8 mouse cellular contexts compared by ENCODE assay signal in genomic region chr19:4304251-4304821, GRCm38 (mm10). TPM values are rescaled to one million over a fixed set of nuclear protein-coding genes. Genes with fewer than 3 reads are reported as not detected.
DNase-seq lines count a peak whose midpoint lies in the region; ATAC-seq and TF ChIP-seq lines count a peak whose summit lies in the region.

No protein-coding gene starts in this region.

- peak overlapping the region; percentile 70 for H3K4me3 ChIP-seq in heart, embryonic 15.5 days
- H3K4me3 ChIP-seq in liver, embryonic 16.5 days (ENCODE audit: low read depth, low read length) = peak overlapping the region; percentile 92
- peak overlapping the region; percentile 6 for H3K4me3 ChIP-seq in olfactory bulb, adult 2 months (ENCODE audit: insufficient read depth, low read depth, low read length)

- TF ChIP-seq POLR2A in olfactory bulb, adult 2 months (IDR thresholded peaks at IDR 0.05; ENCODE audit: insufficient read depth, low read depth, low read length) = no peak

- DNase-seq in CD4-positive, CD25-positive, alpha-beta regulatory T cell, adult 2 months (ENCODE audit: low read depth, low spot score) = peak; percentile 63
- peak; percentile 19 for DNase-seq in T-cell, adult 2 months (ENCODE audit: low spot score)
- DNase-seq in ovary, postnatal 36 days (ENCODE audit: low spot score) = no peak
- DNase-seq in urinary bladder, adult 2 months (ENCODE audit: low spot score) = no peak

- H3K9me3 ChIP-seq in heart, embryonic 15.5 days (replicated peaks) = no peaks in the 10 kb centered on the region
- H3K9me3 ChIP-seq in liver, embryonic 16.5 days (replicated peaks; ENCODE audit: control insufficient read depth, low read length) = no peaks in the 10 kb centered on the region

- peak overlapping the region; percentile 83 for H3K4me2 ChIP-seq in heart, embryonic 15.5 days
- peak overlapping the region; percentile 87 for H3K4me2 ChIP-seq in liver, embryonic 16.5 days (ENCODE audit: low read depth, low read length)

- no peak for ATAC-seq in CD4-positive, CD25-positive, alpha-beta regulatory T cell, adult 4 months
- ATAC-seq in heart, embryonic 15.5 days (replicated peaks; ENCODE audit: insufficient number of reproducible peaks, insufficient read depth, low FRiP score, low read depth) = no peak
- ATAC-seq in liver, embryonic 16.5 days (ENCODE audit: low read depth) = no peak

- peaks cover 63% of the 10 kb centered on the region for H3K4me1 ChIP-seq in heart, embryonic 15.5 days (replicated peaks)
- peaks cover 50% of the 10 kb centered on the region for H3K4me1 ChIP-seq in liver, embryonic 16.5 days (ENCODE audit: control insufficient read depth, low read depth, low read length)
- H3K4me1 ChIP-seq in olfactory bulb, adult 2 months (ENCODE audit: control insufficient read depth, insufficient read depth, low read length) = peaks cover 53% of the 10 kb centered on the region

- H3K9ac ChIP-seq in heart, embryonic 15.5 days = peak overlapping the region; percentile 96; the same call in 1 of the 2 replicates
- H3K9ac ChIP-seq in liver, embryonic 16.5 days (ENCODE audit: low read depth, low read length) = peak overlapping the region; percentile 96

- 64% methylated on average over 5 of the region's 5 CpGs for WGBS in heart, embryonic 15.5 days
- WGBS in liver, embryonic 16.5 days (ENCODE audit: insufficient replicate concordance) = 18% methylated on average over 5 of the region's 5 CpGs
- WGBS in olfactory bulb, adult 2 months = 65% methylated on average over 5 of the region's 5 CpGs

- peak overlapping the region; percentile 74 for H3K27ac ChIP-seq in heart, embryonic 15.5 days
- peak overlapping the region; percentile 89 for H3K27ac ChIP-seq in liver, embryonic 16.5 days (ENCODE audit: low read length)
- H3K27ac ChIP-seq in olfactory bulb, adult 2 months (ENCODE audit: insufficient read depth, low read depth, low read length) = no peak overlapping the region

- TF ChIP-seq CTCF in olfactory bulb, adult 2 months (IDR thresholded peaks at IDR 0.05; ENCODE audit: insufficient read depth, low read depth, low read length) = no peak

- no peaks in the 10 kb centered on the region for H3K36me3 ChIP-seq in heart, embryonic 15.5 days
- no peaks in the 10 kb centered on the region for H3K36me3 ChIP-seq in liver, embryonic 16.5 days (ENCODE audit: control insufficient read depth, insufficient read depth)

- H3K27me3 ChIP-seq in heart, embryonic 15.5 days = no peaks in the 10 kb centered on the region
- H3K27me3 ChIP-seq in liver, embryonic 16.5 days (ENCODE audit: control insufficient read depth, insufficient read depth, low read depth, low read length) = no peaks in the 10 kb centered on the region

RNA-seq across cellular contexts. Expression of gene Grk2, which starts 1.7 kb away (rescaled TPM):
- polyA plus RNA-seq in CD4-positive, CD25-positive, alpha-beta regulatory T cell, adult 4 months (2017; shearing (Covaris generic)) = 100 to 1,000 TPM in 1 of 2 experiments, 10 to 100 TPM in 1; 93.7 to 101 TPM
- 9.8 and 18.2 TPM in 2 replicates for polyA plus RNA-seq in heart, embryonic 15.5 days (2015; fragmentation: Nextera tagmentation; extraction: Ambion mirVana)
- 7.8 and 9.5 TPM in 2 replicates for polyA plus RNA-seq in liver, embryonic 16.5 days (2015; fragmentation: Nextera tagmentation; extraction: Ambion mirVana)
- polyA plus RNA-seq in olfactory bulb, adult 2 months (2012; ENCODE audit: insufficient read depth, insufficient read length, low replicate concordance, missing spikeins) = 210 TPM in 1 of 2 replicates, not detected in the other
- 69.4 and 74.6 TPM in 2 replicates for polyA plus RNA-seq in urinary bladder, adult 2 months (2012; rRNA removed)

RNA-seq across cellular contexts. Expression of gene Ankrd13d, which starts 21.4 kb away (rescaled TPM):
- 1 to 10 TPM; 2.4 to 2.5 TPM for polyA plus RNA-seq in CD4-positive, CD25-positive, alpha-beta regulatory T cell, adult 4 months (2017; shearing (Covaris generic))
- polyA plus RNA-seq in heart, embryonic 15.5 days (2015; fragmentation: Nextera tagmentation; extraction: Ambion mirVana) = 1.1 and 2.7 TPM in 2 replicates
- polyA plus RNA-seq in liver, embryonic 16.5 days (2015; fragmentation: Nextera tagmentation; extraction: Ambion mirVana) = 1.1 and 1.2 TPM in 2 replicates
- not detected in 2 replicates for polyA plus RNA-seq in olfactory bulb, adult 2 months (2012; ENCODE audit: insufficient read depth, insufficient read length, low replicate concordance, missing spikeins)
- 13.6 and 18.6 TPM in 2 replicates for polyA plus RNA-seq in urinary bladder, adult 2 months (2012; rRNA removed)

RNA-seq across cellular contexts. Expression of gene Ssh3, which starts 35.4 kb away (rescaled TPM):
- polyA plus RNA-seq in CD4-positive, CD25-positive, alpha-beta regulatory T cell, adult 4 months (2017; shearing (Covaris generic)) = 10 to 100 TPM in 1 of 2 experiments, 1 to 10 TPM in 1; 8.1 to 15.9 TPM
- 6.0 and 10.7 TPM in 2 replicates for polyA plus RNA-seq in heart, embryonic 15.5 days (2015; fragmentation: Nextera tagmentation; extraction: Ambion mirVana)
- 2.1 TPM in 2 replicates for polyA plus RNA-seq in liver, embryonic 16.5 days (2015; fragmentation: Nextera tagmentation; extraction: Ambion mirVana)
- not detected in 2 replicates for polyA plus RNA-seq in olfactory bulb, adult 2 months (2012; ENCODE audit: insufficient read depth, insufficient read length, low replicate concordance, missing spikeins)
- 83.3 and 90.8 TPM in 2 replicates for polyA plus RNA-seq in urinary bladder, adult 2 months (2012; rRNA removed)

Comparison
In these comparisons a context has a peak if more than half of its experiments do, and no peak if none do; other contexts are left out.
1. DNase-seq: peak in CD4-positive, CD25-positive, alpha-beta regulatory T cell, adult 2 months (single experiment) and T-cell, adult 2 months (single experiment); none in ovary, postnatal 36 days (single experiment) and urinary bladder, adult 2 months (single experiment).
2. H3K4me3 ChIP-seq: peak in every context shown above with its lines; median percentile 92 in liver, embryonic 16.5 days; 70 in heart, embryonic 15.5 days; 6 in olfactory bulb, adult 2 months.